ENCODE assay signal across 9 mouse cellular contexts in the genomic region with DNA sequence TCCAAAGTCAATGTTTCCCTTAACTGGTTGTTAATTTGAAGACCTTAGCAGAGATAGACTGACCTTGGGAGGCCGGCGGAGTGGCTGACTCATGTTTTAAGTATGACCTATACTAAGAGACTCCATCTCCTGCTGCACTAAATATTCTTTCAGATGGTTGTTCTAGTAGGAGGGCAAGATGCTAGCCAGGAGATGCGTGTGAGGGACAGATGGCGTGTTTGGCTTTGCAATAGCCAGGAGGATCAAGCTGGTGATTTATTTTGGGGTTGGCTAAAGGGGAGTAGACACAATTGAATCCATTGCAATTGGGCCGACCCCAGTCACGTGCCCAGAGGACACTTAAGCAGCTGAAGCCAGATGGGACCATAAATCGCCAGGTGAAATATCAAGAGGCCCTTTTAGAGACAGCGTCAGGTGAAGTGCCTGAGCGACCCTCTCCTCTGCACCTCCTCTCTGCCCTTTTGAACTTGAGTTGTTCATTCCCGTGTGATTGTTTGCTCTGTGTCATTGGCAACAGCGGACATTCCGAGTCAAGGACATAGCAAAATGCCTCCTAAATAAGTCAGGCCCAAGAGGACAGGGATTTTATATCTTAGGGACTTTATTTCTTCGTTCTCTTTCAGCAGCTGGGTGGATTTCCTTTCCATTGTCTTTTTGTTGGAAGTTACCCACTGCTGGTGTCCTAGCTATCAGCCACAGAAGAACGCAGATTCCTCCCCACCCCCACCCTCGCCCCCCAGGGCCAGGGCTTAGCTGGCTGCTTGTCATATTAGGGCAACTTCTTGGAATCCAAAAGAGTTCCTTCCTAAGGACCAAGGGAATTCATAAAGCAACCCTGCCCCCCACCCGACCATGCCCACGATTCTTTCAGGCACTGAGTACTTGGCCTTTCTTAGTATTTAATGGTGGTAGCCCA.
DNase-seq lines count a peak whose midpoint lies in the region; ATAC-seq and TF ChIP-seq lines count a peak whose summit lies in the region.
"Had no signal": no experiment of that assay in that cellular context is flagged by ENCODE, and none has a peak within 500 bp of the region (broad histone marks: within the 10 kb centered on the region; RNA-seq: fewer than 3 reads in every experiment).

No protein-coding gene starts in this region.

- peak; percentile 75 for ATAC-seq in Patski
- ATAC-seq: inflammation-experienced regulatory T-cells, adult 6 months had no signal

- POLR2A ChIA-PET in Patski (lab: Charles Lee), result interaction anchor here (0.7 to 1.8 kb wide), 3 partner anchors 8 to 73 kb away, joined by 3 to 9 read pairs (median 5); no protein-coding TSS in a partner anchor

- in situ Hi-C loops in Patski (cut with MboI; ENCODE audit: low pct_unique_long_range_greater_than_20kb), result no loop called here

- 0 out of 2 replicates have a peak overlapping the region, but pooled peaks have one; percentile 37 for H3K27ac ChIP-seq in embryonic fibroblast, embryonic 13.5 days (ENCODE audit: insufficient read depth, low read length)
- H3K27ac ChIP-seq: lung, embryonic 15.5 days had no signal

- no peak for TF ChIP-seq POLR2A in embryonic fibroblast, embryonic 13.5 days (IDR thresholded peaks at IDR 0.05; ENCODE audit: low read depth, low read length)

- no peak overlapping the region for H3K4me3 ChIP-seq in embryonic fibroblast, embryonic 13.5 days (ENCODE audit: insufficient read depth, low read length)
- H3K4me3 ChIP-seq: lung, embryonic 15.5 days had no signal

- TF ChIP-seq CTCF in Patski (IDR thresholded peaks at IDR 0.05), result no peak
- no peak for TF ChIP-seq CTCF in embryonic fibroblast, embryonic 13.5 days (IDR thresholded peaks at IDR 0.05; ENCODE audit: borderline replicate concordance, insufficient read depth, low read length)

- peaks cover 22% of the 10 kb centered on the region for H3K4me1 ChIP-seq in embryonic fibroblast, embryonic 13.5 days (ENCODE audit: control insufficient read depth, insufficient read depth, low read length)

- DNase-seq in kidney, adult 9 months, result peak; percentile 28
- DNase-seq in kidney, postnatal 14 days, result no peak
- no peak for DNase-seq in Patski (ENCODE audit: low read depth, low spot score)
- DNase-seq in adrenal gland, postnatal 36 days, result peak; percentile 62 to 64
- no peak for DNase-seq in thymus, postnatal 25 days
- no peak for DNase-seq in left cerebral cortex, adult 11 months (ENCODE audit: low spot score)

- H3K27me3 ChIP-seq in Patski, result no peaks in the 10 kb centered on the region
- H3K27me3 ChIP-seq: lung, embryonic 15.5 days had no signal

- CTCF ChIA-PET in Patski (lab: Charles Lee), result interaction anchor here (0.8 to 1.7 kb wide), 3 partner anchors 9 to 46 kb away, joined by 3 to 7 read pairs (median 6); no protein-coding TSS in a partner anchor

Comparison
In these comparisons a context has a peak if more than half of its experiments do, and no peak if none do; other contexts are left out.
1. DNase-seq: peak in kidney, adult 9 months (single experiment) and adrenal gland, postnatal 36 days (2 of 2); none in kidney, postnatal 14 days (single experiment), Patski (single experiment), thymus, postnatal 25 days (single experiment) and left cerebral cortex, adult 11 months (single experiment).